Mouse (Mus musculus) kidney, postnatal 0 days (tissue): ENCODE results near the gene Lrrtm1. TPM values are rescaled to one million over a fixed set of nuclear protein-coding genes. Genes with fewer than 3 reads are reported as not detected.

Experiments used
- ATAC-seq: fragments of 200-750 bp; cut with Nextera tagmentation; replicated peaks from 2 replicates; pipeline ENCODE4 v1.8.0; 2017; ENCODE audit warnings: low read depth, moderate number of reproducible peaks, moderate TSS enrichment, moderate library complexity; ENCODE audit not compliant: low FRiP score
- DNase-seq: peaks from one replicate; pipeline ENCODE4 v3.0.0-alpha.2; 2016; ENCODE audit warnings: low spot score
- H3K27ac ChIP-seq: fragments of 300-500 bp; sonication (generic); 2 replicates; pipeline ENCODE4 v1.5.1; 2014; ENCODE audit warnings: mild to moderate bottlenecking
- H3K27me3 ChIP-seq: fragments of 300-500 bp; sonication (generic); 2 replicates; pipeline ENCODE4 v1.6.1; 2014; ENCODE audit warnings: low read length, mixed read lengths; ENCODE audit not compliant: insufficient read depth
- H3K36me3 ChIP-seq: fragments of 300-500 bp; sonication (generic); 2 replicates; pipeline ENCODE4 v1.6.1; 2014; ENCODE audit warnings: low read length, mixed read lengths; ENCODE audit not compliant: insufficient read depth
- H3K4me1 ChIP-seq: fragments of 300-500 bp; sonication (generic); replicated peaks from 2 replicates; pipeline ENCODE4 v1.6.1; 2014; ENCODE audit warnings: antibody characterized with exemption, low read length, mixed read lengths; ENCODE audit not compliant: insufficient read depth
- H3K4me2 ChIP-seq: fragments of 300-500 bp; sonication (generic); 2 replicates; pipeline ENCODE4 v1.6.1; 2014; ENCODE audit warnings: mild to moderate bottlenecking, low read length, moderate library complexity, mixed read lengths
- H3K4me3 ChIP-seq: fragments of 300-500 bp; sonication (generic); replicated peaks from 2 replicates; pipeline ENCODE4 v1.5.1; 2014; ENCODE audit warnings: low read depth, low read length
- H3K9ac ChIP-seq: fragments of 300-500 bp; sonication (generic); 2 replicates; pipeline ENCODE4 v1.6.1; 2014; ENCODE audit warnings: low read depth, low read length
- H3K9me3 ChIP-seq: fragments of 300-500 bp; sonication (generic); replicated peaks from 2 replicates; pipeline ENCODE4 v1.6.1; 2016; ENCODE audit warnings: low read length, inconsistent platforms, mixed read lengths
- CTCF ChIP-seq: IDR thresholded peaks from 2 replicates; pipeline ENCODE4 v1.5.1; 2016; ENCODE audit warnings: antibody characterized with exemption, low read depth, mild to moderate bottlenecking, moderate library complexity
- WGBS: fragments of 180-500 bp; shearing (Covaris S2); extraction: QIAGEN DNeasy Blood & Tissue Kit; methylation state at CpG from one replicate; pipeline ENCODE4 v1.1.7; 2014; 5-methylcytosine and 5-hydroxymethylcytosine counted together
- polyA plus RNA-seq: library from polyadenylated mRNA; unstranded; fragments of >200 nt; fragmentation: Nextera tagmentation; extraction: Ambion mirVana; gene quantifications from 2 replicates; pipeline ENCODE4 v1.2.1, GENCODE M21; 2015

Lrrtm1 gene
- polyA plus RNA-seq = 4.5 and 4.9 TPM in 2 replicates

DNA sequence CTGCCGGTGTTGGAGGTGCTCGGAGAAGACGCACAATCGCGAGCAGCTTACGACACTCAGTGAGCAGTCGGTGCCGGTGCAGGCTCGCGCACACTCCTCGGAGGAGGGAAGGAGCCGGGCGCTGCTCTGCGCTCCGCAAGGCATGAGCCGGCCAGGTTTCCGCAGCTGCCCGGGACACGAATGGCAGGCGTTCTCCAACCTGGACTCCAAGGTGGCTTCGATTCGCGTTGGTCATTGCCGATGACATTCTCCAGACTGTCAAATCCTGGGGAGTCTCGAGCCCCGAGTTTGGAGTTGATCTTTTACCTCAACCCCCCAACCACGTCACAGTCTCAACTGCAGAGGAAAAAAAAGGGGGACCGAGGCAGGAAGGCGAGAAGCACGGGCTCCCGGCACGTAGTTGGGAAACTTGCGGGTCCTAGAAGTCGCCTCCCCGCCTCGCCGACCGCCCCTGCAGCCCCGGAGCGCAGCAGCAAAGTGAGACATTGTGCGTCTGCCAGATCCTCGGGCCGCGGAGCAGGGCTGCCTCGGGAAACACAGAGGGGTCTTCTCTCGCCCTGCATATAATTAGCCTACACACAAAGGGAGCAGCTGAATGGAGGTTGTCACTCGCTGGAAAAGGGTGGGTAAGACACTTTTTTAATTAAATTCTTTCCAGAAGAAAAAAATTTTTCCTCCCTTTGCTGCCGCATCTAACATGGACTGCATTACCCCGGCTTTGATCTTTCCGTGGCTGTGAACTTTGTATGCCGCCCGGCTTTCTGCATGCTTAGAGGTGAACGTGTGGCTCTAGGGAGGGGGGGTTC, at the start of gene Lrrtm1:
Gene Lrrtm1 (plus strand): TSS at position 89 of the 806 bp plus-strand sequence.
- DNase-seq (peak; percentile 65), ATAC-seq (no peak; the same call in 1 of the 2 replicates)
- H3K4me1 ChIP-seq = 0 out of 2 replicates have a peak, but pooled peaks cover 7% of the 10 kb centered on the region
- H3K4me2 ChIP-seq = peak within 1 kb of the TSS; percentile 95
- WGBS = under 1% methylated on average over 53 of the region's 53 CpGs
- TF ChIP-seq CTCF = peak; percentile 19; the same call in 1 of the 2 replicates
- H3K36me3 ChIP-seq = no peaks in the 10 kb centered on the region
- H3K4me3 ChIP-seq = peak within 1 kb of the TSS; percentile 42
- H3K9me3 ChIP-seq = no peaks in the 10 kb centered on the region
- no peak within 1 kb of the TSS for H3K27ac ChIP-seq
- H3K27me3 ChIP-seq = peaks cover 26% of the 10 kb centered on the region
- H3K9ac ChIP-seq = 0 out of 2 replicates have a peak within 1 kb of the TSS, but pooled peaks have one; percentile 20

GRCm38 (mm10) chr6:77196650-77197049, 45.8 kb upstream of the Lrrtm1 start:
- Histone ChIP-seq H3K4me1 (no peaks in the 10 kb centered on the region), H3K9ac (no peak overlapping the region), H3K4me3 (no peak overlapping the region), H3K27me3 (no peaks in the 10 kb centered on the region), H3K36me3 (no peaks in the 10 kb centered on the region), H3K27ac (no peak overlapping the region), H3K9me3 (no peaks in the 10 kb centered on the region), H3K4me2 (no peak overlapping the region)
- ATAC-seq (no peak), DNase-seq (no peak)
- TF ChIP-seq CTCF = no peak
- WGBS = 89% methylated on average over 3 of the region's 3 CpGs

DNA sequence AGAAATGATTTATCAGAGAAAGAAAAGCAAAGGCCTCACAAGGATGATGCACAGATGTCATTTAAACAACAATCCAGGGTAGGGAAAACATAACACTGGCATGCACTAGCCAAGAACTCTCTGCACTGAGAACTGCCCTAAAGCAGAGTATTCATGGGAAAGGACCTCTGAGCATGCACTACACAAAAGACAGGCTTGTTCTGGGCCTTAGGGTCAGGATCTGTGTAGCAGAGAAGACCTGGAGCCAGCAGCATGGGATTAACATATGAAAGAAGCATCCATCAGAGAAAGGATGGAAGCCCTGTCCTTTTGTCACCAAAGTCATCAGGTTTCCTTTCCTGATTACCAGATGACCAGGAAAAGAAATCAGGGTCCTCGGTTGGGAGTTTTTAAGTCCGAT, 43.1 kb upstream of the Lrrtm1 start:
- H3K27me3 ChIP-seq = no peaks in the 10 kb centered on the region
- DNase-seq (no peak), ATAC-seq (no peak)
- WGBS = 68% methylated on average over 2 of the region's 2 CpGs
- H3K4me1 ChIP-seq = no peaks in the 10 kb centered on the region
- no peaks in the 10 kb centered on the region for H3K9me3 ChIP-seq
- H3K9ac ChIP-seq = no peak overlapping the region
- no peak overlapping the region for H3K4me2 ChIP-seq
- H3K36me3 ChIP-seq = no peaks in the 10 kb centered on the region
- no peak for TF ChIP-seq CTCF
- H3K4me3 ChIP-seq = no peak overlapping the region
- no peak overlapping the region for H3K27ac ChIP-seq

GRCm38 (mm10) chr6:77209183-77209582, 33.3 kb upstream of the Lrrtm1 start:
- H3K4me3 ChIP-seq = no peak overlapping the region
- no peak for DNase-seq
- no peaks in the 10 kb centered on the region for H3K36me3 ChIP-seq
- H3K27ac ChIP-seq = no peak overlapping the region
- no peaks in the 10 kb centered on the region for H3K4me1 ChIP-seq
- H3K27me3 ChIP-seq = no peaks in the 10 kb centered on the region
- no peak overlapping the region for H3K9ac ChIP-seq
- H3K9me3 ChIP-seq = no peaks in the 10 kb centered on the region
- no peak overlapping the region for H3K4me2 ChIP-seq
- WGBS = 42% methylated on average over 1 of the region's 1 CpGs
- TF ChIP-seq CTCF = no peak
- no peak for ATAC-seq

DNA sequence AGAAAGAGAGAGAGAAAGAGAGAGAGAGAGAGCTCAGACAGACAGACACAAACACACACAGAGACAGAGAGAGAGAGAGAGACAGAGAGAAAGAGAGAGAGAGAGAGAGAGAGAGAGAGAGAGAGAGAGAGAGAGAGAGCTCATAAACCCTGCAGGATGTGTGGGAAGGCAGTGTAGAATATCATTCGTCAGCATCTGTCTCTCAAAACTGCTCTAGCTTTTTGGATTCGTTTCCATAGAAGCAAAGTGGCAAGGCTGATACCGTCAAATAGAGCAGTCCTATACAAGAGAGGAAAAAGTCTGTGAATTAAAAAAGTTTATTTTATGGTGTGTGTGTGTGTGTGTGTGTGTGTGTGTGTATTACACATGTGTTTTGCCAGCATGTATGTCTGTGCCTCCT, 32.6 kb upstream of the Lrrtm1 start:
- Histone ChIP-seq H3K9me3 (no peaks in the 10 kb centered on the region), H3K4me2 (no peak overlapping the region), H3K36me3 (no peaks in the 10 kb centered on the region), H3K27ac (no peak overlapping the region), H3K27me3 (no peaks in the 10 kb centered on the region), H3K9ac (no peak overlapping the region), H3K4me3 (no peak overlapping the region), H3K4me1 (no peaks in the 10 kb centered on the region)
- no peak for ATAC-seq
- no peak for TF ChIP-seq CTCF
- no peak for DNase-seq
- WGBS = 45% methylated on average over 3 of the region's 3 CpGs

- Histone ChIP-seq H3K36me3 (no peaks in the 10 kb centered on the region), H3K4me1 (no peaks in the 10 kb centered on the region), H3K4me3 (no peak overlapping the region), H3K4me2 (peak overlapping the region; percentile 23; the same call in 1 of the 2 replicates), H3K9ac (no peak overlapping the region), H3K9me3 (no peaks in the 10 kb centered on the region), H3K27ac (no peak overlapping the region), H3K27me3 (no peaks in the 10 kb centered on the region)
- ATAC-seq = peak; percentile 86
- TF ChIP-seq CTCF = no peak
- DNase-seq = peak; percentile 78
- WGBS = 3% methylated on average over 3 of the region's 3 CpGs
These were observed 28.6 kb upstream of the Lrrtm1 start for GRCm38 (mm10) chr6:77213757-77214409.
